Mouse (Mus musculus): Measurements from ENCODE around the gene Fam196a.

The Fam196a gene

DNA sequence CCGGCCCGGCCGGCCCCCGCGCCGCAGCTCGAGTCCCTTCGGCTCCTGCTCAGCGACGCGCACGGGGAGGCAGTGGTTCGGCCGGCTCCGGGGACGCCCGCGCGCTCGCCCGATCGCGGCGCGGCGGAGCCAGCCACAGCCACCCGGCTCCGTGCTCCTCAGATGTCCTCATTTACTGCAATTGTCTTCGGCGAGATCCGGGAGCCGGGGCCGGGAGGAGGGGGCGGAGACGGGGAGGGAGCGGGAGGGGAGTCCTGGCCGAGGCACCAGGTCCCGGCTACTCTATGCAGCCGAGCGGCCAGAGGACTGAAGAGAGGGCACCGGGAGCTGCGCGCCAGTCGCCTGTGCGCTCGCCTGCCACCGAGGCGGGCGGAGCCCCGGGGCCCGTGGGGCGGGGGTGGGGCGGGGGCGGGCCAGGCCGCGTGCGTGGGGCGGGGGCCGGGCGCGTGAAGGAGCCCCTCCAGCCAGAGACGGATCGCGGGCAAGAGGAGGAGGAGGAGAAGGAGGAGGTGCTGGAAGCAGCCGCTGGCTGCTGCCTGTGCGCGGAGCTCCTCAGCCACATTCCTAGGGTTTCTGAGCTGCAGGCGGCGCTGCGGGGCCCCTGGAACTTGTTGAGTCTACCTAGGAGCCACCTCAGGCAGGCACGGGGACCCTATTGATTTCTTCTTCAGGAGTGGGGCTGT, at the start of gene Fam196a:
TSS of gene Fam196a (minus strand) at position 504 of the 683 bp plus-strand sequence.
- peak; percentile 62 to 86 for DNase-seq (ENCODE audit: inconsistent age in 2 of 2, low spot score in 1 of 2)

DNA sequence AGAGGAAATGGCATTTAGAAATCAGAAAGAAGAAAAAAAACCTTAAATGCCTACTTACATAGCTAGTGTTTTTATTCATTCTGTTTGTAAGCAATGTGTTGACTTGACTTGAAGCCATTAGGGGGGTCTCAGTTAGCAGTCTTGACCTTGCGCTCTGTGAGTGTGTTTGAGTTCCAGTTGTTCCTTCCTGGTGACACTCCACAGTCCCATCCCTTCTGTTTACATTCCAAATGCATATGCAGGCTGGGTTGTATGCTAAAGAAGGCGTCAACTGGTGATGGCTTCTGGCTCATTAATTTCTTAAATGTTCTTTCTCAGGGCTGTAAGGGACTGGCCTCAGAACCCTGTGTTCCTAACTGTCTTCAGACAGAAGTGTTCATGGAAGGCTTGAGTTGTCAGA, 23.4 kb upstream of the Fam196a start:
- no peak for DNase-seq (ENCODE audit: inconsistent age in 2 of 2, low spot score in 1 of 2)

GRCm38 (mm10) chr7:134960871-134961270, 22.6 kb upstream of the Fam196a start:
- peak in 1 of 2 experiments; percentile 69 for DNase-seq (ENCODE audit: inconsistent age in 2 of 2, low spot score in 1 of 2)

- DNase-seq (ENCODE audit: inconsistent age in 2 of 2, low spot score in 1 of 2): no peak
Observed at GRCm38 (mm10) chr7:134959086-134959485, 20.9 kb upstream of the Fam196a start.

- no peak for DNase-seq (ENCODE audit: inconsistent age in 2 of 2, low spot score in 1 of 2)
Observed at GRCm38 (mm10) chr7:134945925-134946716, 7.9 kb upstream of the Fam196a start.

DNA sequence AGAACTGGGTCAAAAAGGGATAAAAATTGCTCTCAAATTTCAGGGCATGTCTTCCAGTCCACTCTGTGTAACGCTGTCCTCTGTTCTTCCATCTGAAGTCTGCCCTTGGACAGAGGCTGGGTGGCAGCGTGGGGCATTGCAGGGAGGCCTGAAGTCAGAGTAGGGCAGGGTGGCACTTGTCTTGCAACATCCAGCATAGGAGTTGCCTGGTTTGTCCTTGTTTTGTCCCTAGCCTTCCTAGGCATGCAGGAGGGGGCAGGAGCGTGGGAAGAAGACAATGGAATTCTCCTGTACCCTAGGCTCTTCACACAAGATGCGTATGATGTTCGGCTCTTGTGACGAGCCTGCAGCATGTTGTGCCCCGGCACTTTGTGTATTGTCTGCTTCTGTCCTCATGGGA, 5.5 kb upstream of the Fam196a start:
- peak; percentile 46 to 86 for DNase-seq (ENCODE audit: inconsistent age in 2 of 2, low spot score in 1 of 2)

- no peak for DNase-seq (ENCODE audit: inconsistent age in 2 of 2, low spot score in 1 of 2)
Observed at GRCm38 (mm10) chr7:134943063-134943462, 4.8 kb upstream of the Fam196a start.

DNA sequence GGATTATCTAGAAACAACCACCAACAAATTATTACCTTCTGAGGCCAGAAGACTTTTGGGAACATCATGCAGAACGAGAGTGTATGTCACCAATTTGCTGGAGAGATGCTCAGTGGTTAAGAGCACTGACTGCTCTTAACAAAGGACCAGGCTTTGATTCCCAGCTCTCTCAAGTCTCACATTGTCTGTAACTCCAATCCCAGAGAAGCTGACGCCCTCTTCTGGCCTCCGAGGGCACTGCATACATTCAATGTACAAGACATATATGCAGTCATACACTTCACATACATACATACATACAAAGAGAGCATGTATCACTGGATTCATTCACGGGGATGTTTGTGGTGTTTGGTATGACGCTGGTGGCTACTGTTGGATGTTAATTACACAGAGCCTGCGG, 3.7 kb upstream of the Fam196a start:
- no peak for DNase-seq (ENCODE audit: inconsistent age in 2 of 2, low spot score in 1 of 2)

GRCm38 (mm10) chr7:134937471-134937926, 731 bp downstream of the Fam196a start:
- DNase-seq (ENCODE audit: inconsistent age in 2 of 2, low spot score in 1 of 2): peak in 1 of 2 experiments; percentile 64

DNA sequence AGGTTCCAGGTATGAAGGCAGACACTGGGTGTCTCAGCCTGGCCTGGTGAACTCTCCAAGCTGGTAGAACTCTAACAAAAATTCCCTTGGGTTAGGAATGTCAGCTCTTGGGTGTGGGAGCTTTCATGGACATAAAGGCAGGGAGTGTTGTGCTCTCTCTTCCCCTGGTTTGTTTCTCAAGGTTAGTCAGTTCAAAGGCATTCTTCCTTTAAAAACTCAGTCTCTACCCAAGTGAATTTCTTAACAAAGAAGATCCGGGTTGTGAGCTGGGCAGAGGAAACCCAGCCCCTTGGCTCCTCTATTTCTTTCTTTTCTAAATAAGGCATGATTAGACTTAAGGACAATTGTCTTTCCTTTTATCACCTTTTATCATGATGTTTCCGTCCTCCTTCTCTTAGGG, 6.3 kb downstream of the Fam196a start:
- no peak for DNase-seq (ENCODE audit: inconsistent age in 2 of 2, low spot score in 1 of 2)

DNA sequence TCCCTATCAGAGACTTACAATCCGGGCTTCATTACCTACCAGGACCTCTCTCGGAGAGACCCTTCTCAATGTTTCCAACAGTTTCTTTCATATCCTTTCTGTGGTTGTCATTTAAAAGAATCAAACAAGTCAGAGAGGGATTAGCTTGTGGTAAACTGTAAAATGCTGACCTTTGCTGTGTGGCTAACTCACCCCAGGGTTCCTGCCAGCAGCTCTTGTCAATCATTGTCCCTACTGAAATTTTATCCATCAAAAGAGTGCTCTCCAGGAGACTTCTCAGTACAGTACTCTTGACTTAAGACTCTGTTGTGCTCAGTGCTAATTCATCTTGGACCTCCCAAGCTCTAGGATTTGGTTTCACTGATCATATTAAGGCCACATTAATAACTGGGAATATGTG, 36.2 kb downstream of the Fam196a start:
- DNase-seq (ENCODE audit: inconsistent age in 2 of 2, low spot score in 1 of 2): no peak

DNA sequence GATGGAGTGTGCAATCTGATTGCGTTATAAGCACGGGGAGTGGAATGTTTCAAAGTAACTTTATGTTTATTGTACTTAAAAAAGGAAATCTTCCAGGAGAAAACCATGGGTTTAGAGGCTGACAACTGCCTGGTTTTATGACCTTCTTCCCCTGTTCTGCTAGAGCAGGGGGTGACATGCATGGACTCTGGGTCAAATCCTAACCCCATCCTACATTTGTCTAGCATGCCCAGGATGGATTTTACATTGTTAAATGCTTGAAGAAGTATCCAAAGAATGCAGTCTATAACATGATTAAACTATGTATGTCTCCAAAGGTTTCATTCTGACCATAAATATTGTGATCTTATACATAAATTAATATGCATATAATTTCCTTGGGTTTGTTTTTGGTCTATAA, 38.8 kb downstream of the Fam196a start:
- DNase-seq (ENCODE audit: inconsistent age in 2 of 2, low spot score in 1 of 2): no peak

DNA sequence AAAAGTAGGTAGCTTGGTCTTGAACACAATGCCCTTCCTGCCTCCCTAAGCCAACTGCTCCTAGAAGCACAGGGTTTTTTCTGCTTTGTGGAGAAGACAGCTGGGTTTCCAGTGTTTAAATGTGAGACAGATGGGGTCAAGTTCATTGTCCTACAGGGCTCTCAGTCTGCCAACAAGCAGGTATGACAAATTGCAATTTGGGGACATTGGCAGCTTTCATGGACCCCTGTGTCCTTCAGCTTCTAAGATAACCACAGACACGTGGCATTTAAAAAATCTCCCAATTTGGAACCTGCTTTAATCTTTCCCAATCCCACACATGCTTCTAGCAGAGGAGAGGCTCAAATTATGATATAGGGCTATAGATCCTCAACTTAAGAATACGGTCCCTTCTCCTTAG, 43.6 kb downstream of the Fam196a start:
- DNase-seq (ENCODE audit: inconsistent age in 2 of 2, low spot score in 1 of 2): peak in 1 of 2 experiments; percentile 60

GRCm38 (mm10) chr7:134892972-134893371, 45.3 kb downstream of the Fam196a start:
- DNase-seq (ENCODE audit: inconsistent age in 2 of 2, low spot score in 1 of 2): peak; percentile 34 to 84

DNA sequence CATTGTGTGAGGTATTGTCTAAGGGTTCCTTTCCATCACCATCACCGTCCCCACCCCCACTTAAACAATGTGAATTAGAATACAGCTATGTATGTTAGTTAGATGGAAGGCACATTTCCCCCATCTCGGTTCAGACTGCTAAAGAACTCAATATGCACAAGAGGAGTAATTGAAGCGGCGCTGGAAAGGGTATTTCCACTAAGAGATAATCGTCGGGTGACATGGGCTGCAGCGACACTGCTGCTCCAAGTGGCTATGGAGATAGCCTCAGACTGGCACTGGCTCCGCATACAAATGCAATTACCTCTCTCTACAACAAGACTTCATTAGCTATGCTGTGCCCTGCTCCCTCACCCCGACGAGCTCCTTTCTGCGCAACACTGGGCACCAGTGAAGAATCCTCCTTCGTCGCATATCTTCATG, 45.8 kb downstream of the Fam196a start:
- DNase-seq (ENCODE audit: inconsistent age in 2 of 2, low spot score in 1 of 2): no peak

DNA sequence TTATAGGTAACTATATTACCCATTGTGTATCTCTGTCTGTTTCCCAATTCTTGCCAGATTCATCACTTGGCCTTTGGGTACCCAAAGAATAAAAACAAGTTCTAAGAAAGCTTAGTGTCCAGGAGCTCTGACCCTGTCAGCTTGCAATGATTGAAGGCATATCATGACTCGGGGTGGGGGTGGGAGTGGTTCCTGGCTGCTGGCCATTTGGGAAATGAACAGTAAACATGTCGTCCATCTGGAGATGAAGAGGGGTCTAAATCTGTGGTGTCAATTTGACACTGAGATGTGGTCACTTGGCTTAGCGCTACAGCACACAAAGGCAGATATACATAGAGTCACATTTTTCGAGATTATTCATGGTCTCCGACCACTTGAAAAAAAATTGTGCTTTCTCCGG, 54.7 kb downstream of the Fam196a start:
- no peak for DNase-seq (ENCODE audit: inconsistent age in 2 of 2, low spot score in 1 of 2)

DNA sequence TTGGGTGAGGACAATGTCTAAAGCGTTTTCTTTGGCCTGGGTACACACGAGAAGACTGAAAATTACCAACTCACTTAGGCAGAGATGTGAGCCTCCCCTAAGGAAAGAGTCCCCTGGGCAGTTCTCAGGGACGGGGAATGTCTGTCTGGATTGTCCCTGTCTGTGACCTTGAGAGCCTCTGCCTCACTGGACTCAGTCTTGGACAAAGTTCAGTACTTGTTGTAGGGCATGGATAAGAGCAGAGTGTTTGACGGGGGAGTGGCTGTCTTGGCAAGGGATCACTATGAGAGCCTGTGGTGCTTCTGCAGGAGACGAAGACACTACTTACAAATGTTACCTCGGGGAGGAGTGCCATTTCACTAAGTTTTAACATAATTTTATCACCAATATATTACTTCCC, 57.8 kb downstream of the Fam196a start:
- DNase-seq (ENCODE audit: inconsistent age in 2 of 2, low spot score in 1 of 2): peak; percentile 58 to 77

- DNase-seq (ENCODE audit: inconsistent age in 2 of 2, low spot score in 1 of 2): no peak
Observed at GRCm38 (mm10) chr7:134878985-134879384, 59.2 kb downstream of the Fam196a start.

DNA sequence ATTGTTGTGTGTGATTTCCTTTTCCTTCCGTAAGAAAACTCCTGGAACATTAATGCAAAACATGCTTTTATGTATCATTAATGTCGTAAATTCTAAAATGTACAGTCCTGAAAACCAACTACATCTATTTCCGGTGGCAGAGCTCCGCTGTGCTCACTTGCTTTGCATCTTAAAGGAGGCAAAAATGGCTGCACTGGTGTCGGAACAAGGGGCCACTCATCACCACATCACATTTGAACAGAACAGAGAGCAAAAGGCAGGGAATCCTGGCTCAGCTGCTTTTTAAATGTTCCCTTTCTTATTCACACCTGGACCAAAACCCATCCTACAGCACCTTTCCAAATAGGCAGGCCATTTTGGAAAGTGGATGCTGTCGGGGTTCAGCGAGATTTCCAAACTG, 65.2 kb downstream of the Fam196a start:
- DNase-seq (ENCODE audit: inconsistent age in 2 of 2, low spot score in 1 of 2): no peak

DNA sequence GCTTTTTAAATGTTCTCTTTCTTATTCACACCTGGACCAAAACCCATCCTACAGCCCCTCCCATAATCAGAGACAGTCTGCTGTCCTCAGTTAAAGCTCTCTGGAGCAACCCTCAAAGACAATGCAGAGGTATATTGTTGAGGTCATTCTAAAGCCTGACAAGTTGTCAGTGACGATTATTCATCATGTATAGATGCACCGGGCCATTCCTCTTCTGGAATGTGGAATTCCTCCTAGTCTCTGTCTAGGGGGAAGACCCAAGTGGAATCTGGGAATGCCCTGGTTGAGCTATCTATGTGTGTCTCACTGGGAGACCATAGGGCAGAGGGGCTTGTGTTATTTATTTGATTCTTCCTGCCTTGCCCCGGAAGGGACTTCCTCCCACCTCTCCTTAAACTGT, 65.7 kb downstream of the Fam196a start:
- DNase-seq (ENCODE audit: inconsistent age in 2 of 2, low spot score in 1 of 2): no peak

GRCm38 (mm10) chr7:134864175-134864574, 74.1 kb downstream of the Fam196a start:
- peak in 1 of 2 experiments; percentile 69 for DNase-seq (ENCODE audit: inconsistent age in 2 of 2, low spot score in 1 of 2)

GRCm38 (mm10) chr7:134862000-134862399, 76.2 kb downstream of the Fam196a start:
- no peak for DNase-seq (ENCODE audit: inconsistent age in 2 of 2, low spot score in 1 of 2)

Measured in adrenal gland, adult (tissue).